Mouse (Mus musculus): ENCODE data around the gene Actn4.
"Not testable (repeated sequence)": the region's sequence is repeated elsewhere in the genome, so short reads cannot be mapped to it uniquely, and the experiment has no call there.

The Actn4 gene

GRCm38 (mm10) chr7:28921722-28922465 is 40.2 kb downstream of the Actn4 start:
- no peak for DNase-seq

DNA sequence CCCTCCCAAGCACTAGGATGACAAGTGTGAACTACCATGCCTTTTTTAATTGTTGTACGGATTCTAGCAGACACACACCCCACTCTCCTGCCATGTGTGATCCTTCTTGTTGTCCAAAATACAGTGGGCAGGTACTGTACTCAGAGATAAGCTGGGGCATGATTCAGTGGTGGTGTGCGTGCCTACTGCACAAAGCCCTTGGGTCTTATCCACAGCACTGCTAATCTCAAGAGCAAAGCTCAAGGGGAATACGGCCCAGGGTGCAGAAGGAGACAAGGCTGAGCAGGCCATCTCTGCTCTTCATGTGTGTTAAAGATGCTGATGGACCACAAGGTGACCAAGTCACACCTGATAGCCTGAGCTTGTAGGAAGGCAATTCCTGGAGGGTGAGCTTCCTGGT is 41.0 kb downstream of the Actn4 start:
- no peak for DNase-seq

DNA sequence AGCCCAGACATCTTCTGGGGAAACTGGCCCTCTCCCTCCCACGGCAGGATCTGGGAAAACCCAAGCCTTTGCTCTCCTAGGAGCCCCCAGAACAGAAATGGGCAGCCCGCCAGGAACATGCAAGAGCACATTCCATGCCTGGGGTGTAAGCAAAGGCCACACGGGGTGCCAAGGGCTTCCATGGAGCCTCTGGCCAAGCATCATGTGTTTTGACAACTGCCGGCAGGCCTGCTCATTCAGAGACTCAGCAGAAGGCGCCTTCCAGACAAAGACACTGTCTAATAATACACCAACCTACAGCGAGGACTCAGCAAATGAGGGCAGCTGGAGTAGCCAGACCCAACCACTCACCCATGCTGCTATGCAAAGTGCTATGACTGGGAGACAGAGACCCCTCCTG is 42.3 kb downstream of the Actn4 start:
- DNase-seq: no peak

DNA sequence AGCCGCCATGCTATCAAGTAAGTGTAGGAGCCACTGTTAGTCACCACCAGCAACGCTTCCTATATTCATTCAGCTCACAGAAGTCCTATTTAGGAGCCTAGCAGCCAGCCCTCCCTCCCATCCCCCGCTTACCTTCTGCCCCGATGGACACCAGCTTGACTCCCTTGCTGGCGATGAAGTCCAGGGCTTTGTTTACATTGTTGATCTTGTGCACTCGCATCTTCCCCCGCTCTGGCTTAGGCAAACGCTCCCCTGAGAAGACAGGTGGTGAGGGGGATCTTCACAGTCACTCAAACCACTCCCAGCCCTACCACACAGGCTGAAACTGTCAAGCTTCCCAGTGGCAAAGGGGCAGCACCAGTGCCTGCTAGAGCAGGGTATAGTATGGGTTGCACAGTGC is 43.6 kb downstream of the Actn4 start:
- no peak for DNase-seq

DNA sequence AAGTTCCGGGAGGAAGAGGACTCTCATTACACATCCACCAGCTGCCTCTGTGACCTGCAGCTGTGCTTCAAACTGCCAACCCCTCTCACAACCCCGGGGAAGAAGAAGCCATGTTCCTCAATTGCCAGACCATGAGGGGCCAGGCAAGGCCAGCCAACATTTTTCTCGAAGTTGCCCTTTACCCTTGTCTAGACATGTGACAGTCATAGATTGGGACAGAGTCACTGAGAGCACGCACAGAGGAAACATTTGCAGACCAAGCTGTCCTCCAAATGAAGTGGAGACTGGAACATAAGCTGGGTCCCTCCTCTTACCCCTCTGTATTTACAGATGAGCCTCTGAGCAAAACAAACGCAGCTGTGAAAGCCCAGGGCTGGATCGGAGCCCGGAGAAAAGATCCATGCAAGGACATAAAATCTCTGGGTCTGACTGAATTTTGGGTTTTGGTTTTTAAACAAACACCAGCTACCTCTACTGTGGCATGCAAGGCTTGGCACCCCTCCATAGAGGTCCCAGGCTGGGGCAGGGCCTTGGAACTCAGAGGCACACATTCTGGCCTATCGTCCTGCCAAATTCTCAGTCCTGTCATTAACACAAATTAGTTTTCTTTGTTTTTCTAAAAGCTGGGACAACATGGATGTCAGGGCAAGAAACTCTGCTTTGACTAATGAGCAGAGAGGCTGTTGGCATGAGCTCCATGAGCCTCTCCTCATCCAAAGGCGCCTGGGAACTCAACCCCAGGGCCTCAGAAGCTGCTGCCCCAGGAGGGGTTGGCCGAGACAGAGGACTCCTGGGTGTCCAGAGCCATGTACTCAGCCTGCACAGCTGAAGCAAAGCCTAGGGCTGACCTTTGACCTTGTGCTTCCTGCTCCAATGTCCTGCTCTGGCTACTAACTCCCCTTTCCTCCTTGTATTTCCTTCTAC is 44.4 kb downstream of the Actn4 start:
- DNase-seq: no peak

DNA sequence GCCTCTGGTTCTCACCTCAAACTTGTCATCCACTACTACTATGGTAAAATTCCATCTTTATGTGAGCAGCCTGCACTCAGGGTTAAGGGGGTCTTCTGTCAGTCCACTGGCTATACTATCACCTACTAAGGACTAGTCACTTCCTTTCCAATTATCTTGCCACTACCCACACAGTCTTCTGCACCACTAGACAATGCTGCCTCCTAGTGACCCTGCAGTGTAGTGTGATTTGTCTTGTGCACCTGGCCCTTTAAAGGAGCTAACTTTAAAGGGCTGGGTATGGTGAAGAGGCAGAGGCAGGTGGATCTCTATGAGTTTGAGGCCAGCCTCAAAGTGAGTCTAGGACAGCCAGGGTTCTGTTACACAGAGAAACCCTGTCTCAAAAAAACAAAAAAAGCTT is 45.6 kb downstream of the Actn4 start:
- DNase-seq: peak; percentile 45 to 48

DNA sequence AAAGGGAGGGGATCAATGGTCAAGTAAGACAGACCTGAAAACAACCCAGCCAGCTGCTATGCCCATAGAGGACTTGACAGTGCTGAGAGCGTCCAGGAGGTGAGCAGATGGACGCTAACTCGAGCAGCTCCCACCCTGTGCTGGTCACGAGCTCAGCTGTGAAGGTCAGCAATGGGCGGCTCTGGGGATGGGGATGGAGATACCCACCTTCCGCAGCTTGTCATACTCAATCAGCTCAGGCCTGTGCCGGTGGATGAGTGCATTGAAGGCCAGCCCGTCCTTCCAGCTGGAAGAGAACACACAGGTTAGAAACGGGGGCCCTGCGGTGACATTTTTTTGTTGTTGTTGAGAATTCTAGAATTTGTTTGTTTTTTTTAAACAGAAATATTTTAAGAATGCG is 49.0 kb downstream of the Actn4 start:
- no peak for DNase-seq

- no peak for DNase-seq
Observed at GRCm38 (mm10) chr7:28911632-28912031, 50.5 kb downstream of the Actn4 start.

DNA sequence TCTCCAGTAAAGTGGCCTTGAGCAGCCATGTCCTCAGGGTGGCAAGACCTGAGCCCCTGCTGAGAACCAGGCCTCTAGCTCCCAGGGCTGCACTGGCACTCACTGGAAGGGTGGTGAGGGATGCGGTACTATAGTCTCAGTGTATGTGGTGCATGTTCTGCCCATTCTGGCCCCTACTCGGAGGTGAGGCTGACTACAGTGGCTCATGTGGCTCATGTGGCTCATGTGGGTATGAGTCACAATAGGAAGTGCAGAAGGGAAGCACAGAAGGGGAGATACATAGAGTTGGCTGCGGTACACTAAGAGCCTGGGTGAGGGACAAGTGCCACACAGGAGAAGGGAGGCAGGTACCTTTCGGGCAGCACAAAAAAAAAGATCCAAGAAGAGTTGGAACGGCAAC is 54.9 kb downstream of the Actn4 start:
- no peak for DNase-seq

DNA sequence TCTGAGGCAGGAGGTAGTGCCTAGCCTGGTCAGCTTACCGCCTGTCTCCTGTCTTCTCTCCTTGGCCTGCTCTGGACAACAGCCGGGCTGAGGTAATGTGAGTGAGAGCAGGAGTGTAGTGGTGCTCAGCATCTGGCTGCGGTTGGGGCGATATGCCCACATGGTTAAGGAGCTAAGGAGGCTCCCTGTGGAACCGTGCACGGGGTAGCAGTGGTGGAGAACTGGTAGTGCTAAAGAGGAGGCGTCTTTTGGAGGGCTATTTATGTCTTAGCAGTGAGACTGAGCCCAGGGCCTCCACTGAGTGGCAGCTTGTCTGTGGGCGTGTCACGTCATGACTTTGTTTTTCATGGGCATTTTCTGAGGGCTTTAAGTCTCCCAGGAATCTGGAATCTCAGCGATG is 58.4 kb downstream of the Actn4 start:
- no peak for DNase-seq

- DNase-seq: no peak
Observed at GRCm38 (mm10) chr7:28902809-28903208, 59.3 kb downstream of the Actn4 start.

DNA sequence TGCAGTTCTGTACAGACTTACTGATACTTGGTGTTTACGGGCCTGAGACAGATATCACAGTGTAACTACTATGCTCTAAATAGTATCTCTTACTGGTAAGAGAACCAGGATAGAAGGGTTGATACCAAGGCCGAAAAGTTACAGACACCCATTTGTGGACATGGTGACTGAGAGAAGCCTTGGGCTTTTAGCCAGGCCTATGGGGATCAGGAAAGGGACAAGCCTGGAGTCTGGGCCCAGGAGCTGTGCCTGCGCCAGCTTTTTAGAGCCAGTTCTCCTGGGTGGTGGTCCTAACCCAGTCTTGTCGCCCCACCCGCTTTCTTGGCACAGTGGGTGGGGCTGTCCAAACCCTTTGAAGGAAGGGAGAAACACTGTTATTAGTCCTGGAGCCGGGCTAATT is 60.0 kb downstream of the Actn4 start:
- no peak for DNase-seq

DNA sequence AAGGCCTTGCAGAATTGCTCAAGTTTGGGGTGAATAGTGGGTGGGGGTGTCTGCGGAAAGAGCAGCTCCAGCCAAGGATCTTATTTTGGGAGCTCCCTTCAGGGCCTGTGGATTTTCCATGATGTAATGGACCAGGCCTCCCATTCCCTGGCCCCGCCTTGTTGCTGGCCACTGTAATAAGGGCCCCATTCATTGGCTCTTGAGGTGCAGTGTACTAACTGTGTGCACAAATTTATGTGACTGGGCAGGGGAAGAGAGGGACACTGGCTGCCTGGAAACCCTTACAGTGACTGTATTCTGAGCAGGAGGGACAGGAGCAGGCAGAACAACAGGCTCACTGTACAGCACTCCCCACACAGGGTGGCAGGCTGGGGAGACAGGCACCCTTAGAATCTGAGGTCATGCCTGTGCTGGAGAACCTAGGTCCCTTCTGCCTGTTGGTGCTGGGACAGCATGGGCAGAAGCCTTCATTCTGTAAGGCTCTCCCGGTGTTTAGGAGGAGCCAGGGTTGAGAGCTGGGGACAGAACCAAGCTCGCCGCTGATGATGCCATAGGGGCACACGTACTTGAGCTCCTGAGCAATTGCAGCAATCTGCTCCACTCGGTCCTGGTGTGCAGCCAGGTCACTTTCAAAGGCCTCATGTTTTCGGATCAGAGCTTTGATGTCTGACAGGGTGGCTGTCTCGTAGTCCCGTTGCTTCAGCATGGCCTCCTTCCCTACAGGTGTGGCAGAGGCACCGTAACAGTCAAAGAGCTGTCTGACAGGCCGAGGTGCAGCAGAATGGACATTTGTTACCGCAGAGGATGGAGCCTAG is 60.6 kb downstream of the Actn4 start:
- no peak for DNase-seq

GRCm38 (mm10) chr7:28899972-28900371 is 62.2 kb downstream of the Actn4 start:
- DNase-seq: no peak

- no peak for DNase-seq
Observed at GRCm38 (mm10) chr7:28897661-28898060, 64.5 kb downstream of the Actn4 start.

GRCm38 (mm10) chr7:28894942-28895341 is 67.2 kb downstream of the Actn4 start:
- DNase-seq: no peak

DNA sequence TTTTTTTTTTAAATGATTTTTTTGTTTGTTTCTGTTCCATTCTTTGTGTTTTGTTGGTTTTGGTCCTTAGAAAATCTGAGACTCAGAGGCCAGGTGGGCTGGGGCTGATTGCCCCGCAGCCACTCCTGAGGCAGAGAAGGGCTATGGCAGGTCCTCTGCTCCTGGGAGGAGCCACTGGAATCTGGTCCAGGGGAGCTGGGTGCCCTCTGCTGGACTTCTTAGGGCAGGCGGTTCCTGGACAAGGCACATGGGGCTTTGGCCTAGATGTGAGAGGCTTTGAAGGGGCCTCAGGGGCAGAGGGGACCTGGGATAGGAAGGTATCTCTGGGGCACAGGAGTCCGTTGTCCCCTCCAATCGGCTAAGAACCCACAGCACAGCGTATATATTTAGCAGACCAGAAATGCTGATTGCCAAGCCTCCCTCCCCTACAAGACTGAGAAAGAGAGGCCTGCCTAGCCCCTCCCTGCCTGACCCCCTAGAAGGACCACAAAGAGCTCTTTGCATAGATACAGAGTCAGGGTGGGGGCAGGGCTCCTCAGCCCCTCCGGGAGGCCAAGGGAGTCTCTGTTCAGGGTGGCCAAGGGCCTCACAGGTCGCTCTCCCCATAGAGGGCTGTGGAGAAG is 68.4 kb downstream of the Actn4 start:
- DNase-seq: peak; percentile 14 to 22

GRCm38 (mm10) chr7:28892601-28893000 is 69.5 kb downstream of the Actn4 start:
- DNase-seq: no peak

- no peak for DNase-seq
Observed at GRCm38 (mm10) chr7:28888701-28889161, 73.4 kb downstream of the Actn4 start.

DNA sequence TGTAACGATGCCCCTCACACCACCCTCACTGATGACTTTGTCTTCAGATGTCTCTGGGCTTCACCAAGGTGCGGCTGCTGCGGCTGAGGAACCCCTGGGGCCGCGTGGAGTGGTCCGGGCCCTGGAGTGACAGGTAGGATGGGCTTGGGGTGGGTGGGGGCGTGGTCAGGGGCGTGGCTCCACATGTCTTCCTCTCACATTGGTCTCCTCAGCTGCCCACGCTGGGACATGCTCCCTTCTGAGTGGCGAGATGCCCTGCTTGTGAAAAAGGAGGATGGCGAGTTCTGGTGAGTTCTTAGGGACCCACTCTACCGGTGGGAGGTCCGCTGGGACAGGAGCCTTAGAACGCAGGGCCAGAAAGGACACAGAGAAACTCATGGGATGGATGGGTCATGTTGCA is 75.7 kb downstream of the Actn4 start:
- DNase-seq: no peak

- DNase-seq: not testable (repeated sequence)
Observed at GRCm38 (mm10) chr7:28883704-28884103, 78.4 kb downstream of the Actn4 start.

DNA sequence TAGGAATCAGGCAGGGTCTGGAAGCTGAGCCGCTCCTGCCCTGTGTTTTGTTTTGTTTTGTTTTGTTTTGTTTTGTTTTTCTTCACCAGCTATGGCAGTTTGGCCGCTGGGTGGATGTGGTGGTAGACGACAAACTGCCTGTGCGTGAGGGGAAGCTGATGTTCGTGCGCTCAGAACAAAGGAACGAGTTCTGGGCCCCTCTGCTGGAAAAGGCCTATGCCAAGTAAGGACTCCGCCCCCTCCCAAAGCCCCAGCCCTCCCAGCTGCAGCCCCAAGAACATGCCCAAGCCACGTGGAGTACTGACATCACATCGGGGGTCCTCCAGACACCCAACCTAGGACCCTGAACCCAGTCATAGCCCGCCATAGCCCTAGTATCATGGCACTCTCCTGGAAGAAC is 79.1 kb downstream of the Actn4 start:
- no peak for DNase-seq

DNA sequence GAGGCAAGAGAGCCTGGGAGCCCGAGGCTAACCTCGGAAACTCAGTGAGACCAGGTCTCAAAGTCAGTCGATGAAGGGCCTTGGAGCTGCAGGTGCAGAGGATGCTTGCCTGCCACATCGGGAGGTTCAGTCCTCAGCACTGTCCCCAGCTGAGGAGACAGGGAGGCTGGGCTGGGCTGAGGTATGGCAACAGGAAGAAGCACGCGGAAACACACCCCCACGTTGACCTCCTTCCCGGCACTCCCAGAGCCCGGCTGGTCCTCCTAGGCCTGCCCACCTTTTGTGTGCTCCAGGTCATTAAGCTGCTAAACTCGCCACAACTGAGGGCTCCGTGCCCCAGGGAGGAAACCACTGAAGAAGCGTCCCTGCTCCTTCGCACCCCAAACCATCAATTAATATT is 80.9 kb downstream of the Actn4 start, which contains the start of gene Capn12:
TSS of gene Capn12 (plus strand) at position 224 of the 400 bp plus-strand sequence.
- no peak for DNase-seq
